Mouse (Mus musculus) embryo, embryonic 9.5 days (tissue): Measurements from ENCODE around the gene Nkain2.
"Not testable (repeated sequence)": the region's sequence is repeated elsewhere in the genome, so short reads cannot be mapped to it uniquely, and the experiment has no call there.

Experiments used
- DNase-seq: peaks from one replicate; pipeline ENCODE4 v3.0.0-alpha.2; 2017; ENCODE audit errors: extremely low spot score

The Nkain2 gene

DNA sequence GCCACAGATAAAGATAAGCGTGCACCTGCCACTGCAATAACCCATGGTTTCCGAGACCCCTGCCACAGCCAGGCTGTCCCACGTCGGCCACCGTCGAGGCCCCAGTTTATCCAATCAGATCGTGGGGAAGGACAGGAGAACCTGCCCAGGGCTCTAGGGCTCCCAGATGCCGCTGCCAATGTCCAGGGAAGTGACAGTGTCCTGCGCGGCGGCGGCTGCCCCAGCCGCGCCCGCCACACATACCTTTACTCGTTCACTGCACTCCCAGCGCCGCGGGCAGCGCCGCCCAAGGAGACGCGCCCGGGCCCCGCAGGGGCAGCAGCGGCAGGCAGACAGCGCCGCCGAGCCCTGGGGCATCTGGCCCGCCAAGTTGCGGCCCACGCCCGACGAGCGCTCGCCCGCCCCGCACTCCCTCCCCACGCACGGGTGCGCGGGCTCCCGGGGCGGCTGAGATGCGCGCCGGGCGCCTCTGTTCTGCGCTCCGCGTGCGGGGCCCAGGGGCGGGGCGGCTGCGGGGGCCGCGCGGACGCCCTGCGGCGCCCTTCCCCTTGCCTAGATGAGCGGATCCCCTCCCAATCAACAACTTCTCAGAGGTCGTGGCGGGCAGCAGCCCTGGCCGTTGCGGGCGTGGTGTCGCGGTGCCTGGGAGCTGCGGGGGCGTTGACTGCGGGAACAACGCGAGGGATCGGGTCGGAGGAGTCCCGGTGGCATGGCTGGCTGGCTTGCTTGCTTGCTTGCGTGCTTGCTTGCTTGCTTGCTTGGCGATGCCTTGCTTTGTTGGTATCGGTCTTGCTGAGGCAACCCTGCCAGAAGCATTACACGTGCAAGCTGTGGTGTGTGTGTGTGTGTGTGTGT, at the start of gene Nkain2:
Nkain2 (minus strand) TSS at position 811 of the 855 bp plus-strand sequence.
- DNase-seq, result peak; percentile 77

- no peak for DNase-seq
Measured at GRCm38 (mm10) chr10:32939853-32940252, 49.6 kb upstream of the Nkain2 start.

GRCm38 (mm10) chr10:32895093-32895492, 4.8 kb upstream of the Nkain2 start:
- no peak for DNase-seq

DNA sequence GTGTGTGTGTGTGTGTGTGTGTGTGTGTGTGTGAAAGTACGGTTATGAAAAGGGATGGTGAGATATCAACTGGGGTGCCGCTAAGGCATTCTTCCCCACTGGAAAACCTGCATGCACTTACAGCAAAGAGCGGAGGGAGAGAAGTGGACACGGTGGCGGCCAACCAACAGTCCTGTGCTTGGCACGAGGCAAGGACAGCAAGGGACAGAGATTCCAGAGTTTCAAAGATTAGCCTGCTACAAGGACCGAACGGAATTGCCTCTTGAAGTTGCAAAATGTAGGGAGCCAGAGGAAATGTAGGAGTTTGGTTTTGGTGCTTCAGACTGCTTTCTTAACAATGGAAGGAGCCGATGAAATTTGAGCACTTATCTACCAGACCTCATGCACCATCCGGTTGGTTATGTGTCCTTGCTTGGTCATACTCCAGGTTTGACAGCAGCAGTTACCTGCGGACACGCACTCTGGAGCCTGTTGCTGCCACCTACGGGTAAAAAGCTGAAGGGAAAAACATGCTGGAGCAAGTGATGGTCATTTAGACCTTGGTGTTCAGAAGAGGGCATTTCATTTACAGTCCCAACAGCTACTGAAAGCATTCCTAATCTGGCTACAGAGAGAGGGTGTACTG, 357 bp upstream of the Nkain2 start:
- peak; percentile 62 for DNase-seq

GRCm38 (mm10) chr10:32881977-32882376, 8.3 kb downstream of the Nkain2 start:
- DNase-seq, result no peak

DNA sequence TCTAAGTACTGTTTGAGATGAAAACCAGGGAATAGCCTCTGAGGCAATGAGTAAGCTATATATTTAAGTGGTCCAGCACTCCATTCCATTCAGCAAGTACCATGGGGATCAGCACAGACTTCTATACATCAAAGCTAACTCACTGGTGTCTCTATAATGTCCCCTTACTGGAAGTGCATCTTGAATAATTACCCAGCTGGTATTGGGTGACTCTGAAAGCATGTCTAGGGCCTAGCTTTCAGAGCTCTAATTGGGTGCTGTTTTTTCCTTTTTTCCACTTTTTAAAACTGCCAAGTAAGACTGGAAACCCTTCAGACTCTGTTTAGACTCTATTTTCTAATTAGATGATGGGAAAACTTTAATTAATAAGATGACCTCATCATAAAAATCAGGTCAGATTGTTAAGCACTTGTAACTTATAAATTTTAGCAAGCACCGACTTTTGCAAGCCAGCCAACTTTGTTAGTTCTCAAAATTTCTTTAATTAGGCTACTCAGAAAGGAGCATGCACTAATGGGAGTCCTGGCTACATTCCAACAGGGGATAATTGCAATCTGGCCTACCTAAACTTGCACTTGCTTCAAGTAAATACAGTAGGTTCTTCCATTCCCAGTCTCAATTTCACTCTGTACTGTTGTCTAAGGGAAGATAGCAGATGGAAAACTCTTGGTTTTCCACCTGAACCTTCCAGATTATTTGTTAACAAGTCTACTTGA, 19.4 kb downstream of the Nkain2 start:
- no peak for DNase-seq

- no peak for DNase-seq
Measured at GRCm38 (mm10) chr10:32869541-32869940, 20.7 kb downstream of the Nkain2 start.

- DNase-seq, result no peak
Measured at GRCm38 (mm10) chr10:32815210-32815883, 74.9 kb downstream of the Nkain2 start.

GRCm38 (mm10) chr10:32796215-32796614, 94.0 kb downstream of the Nkain2 start:
- DNase-seq, result no peak

GRCm38 (mm10) chr10:32790541-32790940, 99.7 kb downstream of the Nkain2 start:
- no peak for DNase-seq

DNA sequence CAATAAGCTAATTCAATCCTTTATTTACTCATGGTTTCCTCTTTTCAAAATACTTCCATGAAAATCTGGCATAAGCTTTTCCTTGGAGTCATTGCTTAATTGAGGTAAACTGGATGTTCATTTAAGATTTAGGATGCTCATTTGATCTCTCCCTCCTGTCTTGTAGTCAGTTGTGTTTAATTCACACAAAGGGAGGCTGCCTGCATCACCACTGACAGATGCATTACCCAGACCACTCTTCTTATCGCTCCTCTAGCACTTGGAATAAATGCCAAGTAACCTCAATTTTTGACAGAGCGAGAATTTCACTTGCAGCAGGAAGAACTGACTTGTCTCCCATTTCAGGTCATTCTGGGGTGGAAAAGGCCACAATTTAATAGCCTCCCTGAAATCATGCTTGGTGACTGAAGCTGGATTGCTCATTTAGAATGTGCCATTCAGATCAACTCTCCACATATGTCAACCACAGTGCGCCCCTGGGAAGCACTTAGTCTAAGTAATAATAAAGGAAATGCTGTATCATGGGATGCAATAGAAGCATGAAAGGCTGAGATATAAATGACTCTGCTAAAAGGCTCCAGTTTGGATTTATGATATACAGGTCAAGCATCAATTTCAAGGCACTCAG, 107.4 kb downstream of the Nkain2 start:
- DNase-seq, result no peak

GRCm38 (mm10) chr10:32738989-32739388, 151.3 kb downstream of the Nkain2 start:
- DNase-seq, result no peak

DNA sequence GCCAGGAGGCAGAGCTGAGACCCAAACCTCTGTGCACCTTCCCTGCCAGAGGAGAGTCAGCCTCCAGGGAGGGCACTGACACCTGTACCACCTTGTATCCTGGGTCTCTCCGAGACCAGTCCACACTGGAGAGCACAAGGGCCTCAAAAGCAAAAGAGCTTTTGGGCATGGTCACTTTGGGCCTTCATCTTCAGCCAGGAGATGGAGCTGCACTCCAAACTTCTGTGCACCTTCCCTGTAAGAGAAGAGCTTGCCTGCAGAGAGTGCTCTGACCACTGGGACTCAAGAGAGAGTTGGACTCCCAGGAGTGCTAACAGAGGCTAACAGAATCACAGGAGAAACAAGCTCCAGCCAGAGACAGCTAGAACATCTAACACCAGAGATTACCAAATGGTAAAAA, 183.7 kb downstream of the Nkain2 start:
- DNase-seq, result not testable (repeated sequence)

GRCm38 (mm10) chr10:32696661-32697060, 193.6 kb downstream of the Nkain2 start:
- DNase-seq, result no peak

- no peak for DNase-seq
Measured at GRCm38 (mm10) chr10:32684548-32684947, 205.7 kb downstream of the Nkain2 start.

DNA sequence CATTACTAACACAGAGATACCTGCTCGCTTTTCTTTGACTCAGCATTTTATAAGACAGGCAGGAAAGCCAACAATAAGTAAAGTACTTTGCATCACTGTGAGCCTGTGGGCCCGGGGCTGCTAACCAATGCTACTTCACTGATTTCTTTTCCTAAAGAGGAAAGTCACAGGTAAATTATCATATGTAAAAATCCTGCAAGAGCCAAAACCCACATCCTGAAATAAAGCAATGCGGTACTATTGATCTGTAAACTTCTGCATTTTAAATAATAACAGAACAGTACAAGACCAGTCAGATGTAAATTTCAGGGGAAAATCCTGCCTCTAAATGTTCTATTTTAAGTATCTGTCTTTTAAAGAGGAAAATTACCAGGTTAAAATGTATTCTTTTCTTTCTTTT, 250.0 kb downstream of the Nkain2 start:
- DNase-seq, result no peak

GRCm38 (mm10) chr10:32639173-32639572, 251.1 kb downstream of the Nkain2 start:
- DNase-seq, result no peak

GRCm38 (mm10) chr10:32631043-32631442, 259.2 kb downstream of the Nkain2 start:
- no peak for DNase-seq

DNA sequence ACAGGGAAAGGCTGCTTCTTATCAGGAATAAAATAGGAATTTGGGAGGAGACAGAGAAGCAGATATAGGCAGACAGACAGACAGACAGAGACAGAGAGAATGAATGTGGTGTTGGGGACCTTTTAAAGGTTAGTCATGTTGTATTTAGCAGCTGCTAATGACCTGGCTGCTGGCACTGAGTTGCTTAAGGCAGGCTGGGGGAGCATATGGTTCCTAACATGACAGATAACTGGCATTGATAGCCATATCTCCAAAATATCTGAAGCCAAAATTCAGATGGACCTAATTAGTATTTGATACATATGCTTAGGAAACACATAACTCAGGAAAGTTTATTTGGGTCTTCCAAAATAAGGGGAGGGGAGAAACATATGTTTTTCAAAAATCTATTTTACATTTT, 285.8 kb downstream of the Nkain2 start:
- no peak for DNase-seq

DNA sequence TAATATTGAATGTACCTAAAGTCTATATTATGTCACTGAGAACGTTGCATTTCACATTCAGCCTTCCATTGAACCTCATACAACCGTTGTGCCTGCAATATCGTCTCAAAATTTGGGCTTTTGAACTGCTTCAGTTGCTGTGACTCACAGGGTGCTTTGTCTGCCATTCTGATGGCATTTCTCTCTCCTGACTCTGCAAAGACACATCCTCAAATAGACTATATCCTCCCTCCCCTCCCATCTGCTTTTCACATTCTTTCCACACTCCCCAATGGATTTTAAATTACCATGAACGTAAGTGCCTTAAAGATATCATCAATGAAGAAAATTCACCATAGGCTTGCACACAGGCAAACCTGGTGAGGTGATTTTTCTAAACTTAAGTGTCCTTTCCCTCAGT, 287.5 kb downstream of the Nkain2 start:
- no peak for DNase-seq

GRCm38 (mm10) chr10:32594998-32595397, 295.3 kb downstream of the Nkain2 start:
- DNase-seq, result no peak

- peak; percentile 7 for DNase-seq
Measured at GRCm38 (mm10) chr10:32577276-32577580, 313.0 kb downstream of the Nkain2 start.
